Mouse (Mus musculus) embryonic facial prominence, embryonic 15.5 days (tissue): ENCODE results near the gene Diras1. TPM values are rescaled to one million over a fixed set of nuclear protein-coding genes. Genes with fewer than 3 reads are reported as not detected.

Experiments
- ATAC-seq: fragments of 200-750 bp; cut with Nextera tagmentation; 2 replicates; pipeline ENCODE4 v1.8.0; 2017; ENCODE audit warnings: low read depth, moderate TSS enrichment; ENCODE audit not compliant: insufficient number of reproducible peaks, low FRiP score, low TSS enrichment
- H3K27ac ChIP-seq: fragments of 300-500 bp; sonication (generic); replicated peaks from 2 replicates; pipeline ENCODE4 v1.5.1; 2015; ENCODE audit warnings: mild to moderate bottlenecking, inconsistent platforms
- H3K27me3 ChIP-seq: fragments of 300-500 bp; sonication (generic); 2 replicates; pipeline ENCODE4 v1.6.1; 2015; ENCODE audit warnings: inconsistent platforms
- H3K36me3 ChIP-seq: fragments of 300-500 bp; sonication (generic); 2 replicates; pipeline ENCODE4 v1.6.1; 2015; ENCODE audit warnings: mild to moderate bottlenecking, inconsistent platforms
- H3K4me1 ChIP-seq: fragments of 300-500 bp; sonication (generic); 2 replicates; pipeline ENCODE4 v1.6.1; 2015; ENCODE audit warnings: inconsistent platforms
- H3K4me2 ChIP-seq: fragments of 300-500 bp; sonication (generic); replicated peaks from 2 replicates; pipeline ENCODE4 v1.6.1; 2015; ENCODE audit warnings: mild to moderate bottlenecking, inconsistent platforms
- H3K4me3 ChIP-seq: fragments of 300-500 bp; sonication (generic); replicated peaks from 2 replicates; pipeline ENCODE4 v1.5.1; 2015; ENCODE audit warnings: mild to moderate bottlenecking, inconsistent platforms
- H3K9ac ChIP-seq: fragments of 300-500 bp; sonication (generic); 2 replicates; pipeline ENCODE4 v1.6.1; 2015; ENCODE audit warnings: inconsistent platforms
- H3K9me3 ChIP-seq: fragments of 300-500 bp; sonication (generic); replicated peaks from 2 replicates; pipeline ENCODE4 v1.6.1; 2016; ENCODE audit warnings: inconsistent platforms
- WGBS: fragments of 180-500 bp; shearing (Covaris S2); methylation state at CpG from one replicate; pipeline ENCODE4 v1.1.7; 2015; 5-methylcytosine and 5-hydroxymethylcytosine counted together
- polyA plus RNA-seq: library from polyadenylated mRNA; unstranded; fragments of >200 nt; fragmentation: Nextera tagmentation; extraction: Ambion mirVana; gene quantifications from 2 replicates; pipeline ENCODE4 v1.2.1, GENCODE M21; 2015

The Diras1 gene
- polyA plus RNA-seq, 1 experiment from 2014 or later, result 1.9 TPM

DNA sequence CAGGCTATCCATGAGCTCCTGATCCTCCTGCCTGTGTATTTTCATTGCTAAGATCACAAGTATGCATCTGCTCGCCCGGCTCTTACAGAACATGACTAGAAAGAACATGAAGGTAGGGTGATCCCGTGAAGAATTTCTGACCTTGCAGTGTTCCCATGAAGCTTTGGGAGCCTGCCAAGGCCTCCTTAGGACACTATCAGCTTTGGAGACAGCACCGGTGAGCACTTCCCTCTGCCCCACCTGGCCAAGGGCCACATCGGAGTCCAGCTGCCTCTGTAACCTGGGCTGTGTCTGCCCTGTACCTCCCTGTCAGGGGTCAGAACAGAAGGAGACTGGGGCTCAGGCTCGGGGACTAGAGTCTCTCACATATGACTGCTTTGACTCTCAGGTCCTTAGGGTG lies 38.7 kb downstream of the Diras1 start:
- Histone ChIP-seq H3K9ac (no peak overlapping the region), H3K4me2 (no peak overlapping the region), H3K27ac (no peak overlapping the region), H3K36me3 (no peaks in the 10 kb centered on the region), H3K9me3 (no peaks in the 10 kb centered on the region), H3K27me3 (peaks cover 34% of the 10 kb centered on the region), H3K4me3 (no peak overlapping the region), H3K4me1 (peaks cover 16% of the 10 kb centered on the region)
- 75% methylated on average over 6 of the region's 6 CpGs for WGBS
- ATAC-seq, result no peak

DNA sequence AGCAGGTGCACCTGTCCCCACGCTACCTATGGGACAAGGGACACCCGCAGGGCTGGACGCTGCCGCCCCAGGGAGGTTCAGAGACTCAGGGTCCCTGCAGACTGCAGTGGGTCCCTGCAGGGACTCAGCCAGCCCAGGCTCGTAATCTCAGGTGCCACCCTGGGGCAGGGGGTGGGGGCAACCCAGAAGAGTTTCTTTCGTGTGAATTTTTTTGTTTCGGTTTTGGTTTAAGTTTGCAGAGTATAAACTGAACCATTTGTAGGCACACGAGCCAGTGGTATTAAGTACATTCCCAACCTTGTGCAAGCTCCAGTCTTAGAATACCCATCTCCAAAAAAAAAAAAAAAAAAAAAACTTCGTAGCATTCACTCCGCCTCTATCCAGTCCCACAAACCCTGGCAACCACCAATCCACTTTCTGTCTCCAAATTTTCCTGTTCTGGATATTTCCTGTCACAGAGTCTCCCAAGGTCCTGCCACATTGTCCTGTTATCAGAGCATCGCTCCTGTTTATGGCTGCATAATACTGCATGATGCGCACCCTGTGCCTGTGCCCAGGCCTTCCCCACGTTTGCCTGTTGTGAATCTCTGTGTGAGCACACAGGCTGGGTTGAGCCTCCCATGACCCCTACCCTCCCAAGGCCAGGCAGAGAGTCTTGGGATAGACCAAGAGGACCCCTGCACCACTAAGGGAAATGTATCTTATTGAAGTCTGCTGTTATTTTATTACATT lies 39.3 kb downstream of the Diras1 start:
- Histone ChIP-seq H3K36me3 (no peaks in the 10 kb centered on the region), H3K4me1 (peaks cover 16% of the 10 kb centered on the region), H3K4me3 (peak overlapping the region; percentile 29), H3K4me2 (peak overlapping the region; percentile 56), H3K27me3 (peaks cover 34% of the 10 kb centered on the region), H3K27ac (no peak overlapping the region), H3K9me3 (no peaks in the 10 kb centered on the region), H3K9ac (no peak overlapping the region)
- WGBS, result 29% methylated on average over 13 of the region's 13 CpGs
- no peak for ATAC-seq

- Histone ChIP-seq H3K27me3 (peaks cover 34% of the 10 kb centered on the region), H3K9ac (no peak overlapping the region)
- WGBS, result 7% methylated on average over 37 of the region's 37 CpGs
These were observed 40.1 kb downstream of the Diras1 start for GRCm38 (mm10) chr10:80985241-80985969.

GRCm38 (mm10) chr10:80984223-80984622 lies 41.2 kb downstream of the Diras1 start:
- peaks cover 34% of the 10 kb centered on the region for H3K27me3 ChIP-seq

More at GRCm38 (mm10) chr10:80985241-80985969, 40.1 kb downstream of the Diras1 start:
- Histone ChIP-seq H3K9me3 (no peaks in the 10 kb centered on the region), H3K27ac (no peak overlapping the region), H3K4me2 (peak overlapping the region; percentile 56), H3K4me1 (peaks cover 16% of the 10 kb centered on the region), H3K4me3 (peak overlapping the region; percentile 29), H3K36me3 (no peaks in the 10 kb centered on the region)
- ATAC-seq, result no peak

DNA sequence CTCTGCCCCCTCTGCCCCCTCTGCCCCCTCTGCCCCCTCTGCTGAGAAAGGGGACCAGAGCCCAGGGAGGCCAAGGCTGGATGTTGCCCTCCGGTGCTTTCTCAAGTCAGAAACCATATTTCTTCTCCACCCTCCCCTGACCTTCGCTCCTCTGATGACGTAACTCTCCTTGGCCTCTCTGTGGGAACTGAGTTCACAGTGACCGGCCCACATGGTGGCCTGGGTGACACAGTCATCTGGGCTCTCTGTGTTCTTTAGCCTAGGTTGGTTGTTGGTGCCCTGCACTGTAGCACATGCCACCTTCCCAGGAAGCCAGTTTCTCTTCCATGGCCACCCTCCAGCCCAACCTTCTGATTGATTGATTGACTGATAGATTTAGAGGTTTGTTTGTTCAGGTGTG lies 43.1 kb downstream of the Diras1 start:
- H3K4me1 ChIP-seq, result peaks cover 11% of the 10 kb centered on the region
- H3K9ac ChIP-seq, result no peak overlapping the region
- H3K27me3 ChIP-seq, result peaks cover 34% of the 10 kb centered on the region
- H3K36me3 ChIP-seq, result no peaks in the 10 kb centered on the region
- no peak overlapping the region for H3K27ac ChIP-seq
- WGBS, result 62% methylated on average over 4 of the region's 4 CpGs
- no peaks in the 10 kb centered on the region for H3K9me3 ChIP-seq
- no peak for ATAC-seq
- H3K4me2 ChIP-seq, result no peak overlapping the region
- no peak overlapping the region for H3K4me3 ChIP-seq

More at GRCm38 (mm10) chr10:80984223-80984622, 41.2 kb downstream of the Diras1 start:
- no peak overlapping the region for H3K9ac ChIP-seq
- H3K36me3 ChIP-seq, result no peaks in the 10 kb centered on the region
- 89% methylated on average over 12 of the region's 12 CpGs for WGBS
- ATAC-seq, result no peak
- no peak overlapping the region for H3K4me3 ChIP-seq
- peaks cover 16% of the 10 kb centered on the region for H3K4me1 ChIP-seq
- H3K4me2 ChIP-seq, result no peak overlapping the region
- no peaks in the 10 kb centered on the region for H3K9me3 ChIP-seq
- no peak overlapping the region for H3K27ac ChIP-seq

DNA sequence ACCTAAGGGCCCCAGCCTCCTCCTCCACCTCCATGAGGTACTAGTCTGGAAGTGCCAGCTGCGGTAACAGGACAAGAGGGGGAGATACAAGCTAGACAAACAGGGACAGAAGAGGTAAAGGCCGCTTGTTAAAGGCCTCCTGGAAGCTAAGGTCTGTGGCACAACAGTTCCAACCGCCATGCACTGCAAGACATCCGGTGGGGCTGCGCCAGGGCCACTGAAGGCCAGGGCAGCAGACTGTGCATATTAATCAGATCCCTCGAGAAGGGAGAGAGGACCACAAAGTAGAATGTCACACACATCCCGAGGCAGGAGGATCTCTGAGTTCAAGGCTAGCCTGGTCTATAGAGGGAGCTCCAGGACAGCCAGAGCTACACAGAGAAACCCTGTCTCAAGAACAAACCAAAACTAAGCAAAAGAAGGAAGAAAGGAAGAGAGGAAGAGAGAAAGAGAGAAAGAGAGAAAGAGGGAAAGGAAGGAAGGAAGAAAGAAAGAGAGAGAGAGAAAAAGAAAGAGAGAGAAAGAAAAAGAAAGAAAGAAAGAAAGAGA lies 43.8 kb downstream of the Diras1 start:
- ATAC-seq, result no peak
- Histone ChIP-seq H3K9ac (no peak overlapping the region), H3K36me3 (no peaks in the 10 kb centered on the region), H3K27me3 (peaks cover 31% of the 10 kb centered on the region), H3K27ac (no peak overlapping the region), H3K9me3 (no peaks in the 10 kb centered on the region), H3K4me2 (no peak overlapping the region), H3K4me3 (no peak overlapping the region), H3K4me1 (peaks cover 11% of the 10 kb centered on the region)
- WGBS, result 60% methylated on average over 7 of the region's 7 CpGs

- Histone ChIP-seq H3K27ac (no peak overlapping the region), H3K9me3 (no peaks in the 10 kb centered on the region), H3K36me3 (no peaks in the 10 kb centered on the region), H3K27me3 (no peaks in the 10 kb centered on the region), H3K4me1 (peaks cover 8% of the 10 kb centered on the region), H3K4me2 (no peak overlapping the region), H3K9ac (no peak overlapping the region), H3K4me3 (no peak overlapping the region)
- 88% methylated on average over 11 of the region's 11 CpGs for WGBS
- ATAC-seq, result no peak
These were observed 50.0 kb downstream of the Diras1 start for GRCm38 (mm10) chr10:80975478-80975877.

GRCm38 (mm10) chr10:80973722-80974121 lies 51.7 kb downstream of the Diras1 start:
- Histone ChIP-seq H3K36me3 (no peaks in the 10 kb centered on the region), H3K27me3 (no peaks in the 10 kb centered on the region), H3K27ac (no peak overlapping the region), H3K4me3 (no peak overlapping the region), H3K4me2 (no peak overlapping the region), H3K4me1 (peaks cover 8% of the 10 kb centered on the region), H3K9me3 (no peaks in the 10 kb centered on the region), H3K9ac (no peak overlapping the region)
- WGBS, result 96% methylated on average over 1 of the region's 1 CpGs
- ATAC-seq, result no peak

- WGBS, result 40% methylated on average over 11 of the region's 11 CpGs
- ATAC-seq, result peak; percentile 5; the same call in 1 of the 2 replicates
- Histone ChIP-seq H3K27me3 (no peaks in the 10 kb centered on the region), H3K4me1 (peaks cover 12% of the 10 kb centered on the region), H3K9ac (no peak overlapping the region), H3K4me2 (no peak overlapping the region), H3K4me3 (no peak overlapping the region), H3K27ac (peak overlapping the region; percentile 24; the same call in 1 of the 2 replicates), H3K36me3 (no peaks in the 10 kb centered on the region), H3K9me3 (no peaks in the 10 kb centered on the region)
These were observed 53.1 kb downstream of the Diras1 start for GRCm38 (mm10) chr10:80972071-80972987.

DNA sequence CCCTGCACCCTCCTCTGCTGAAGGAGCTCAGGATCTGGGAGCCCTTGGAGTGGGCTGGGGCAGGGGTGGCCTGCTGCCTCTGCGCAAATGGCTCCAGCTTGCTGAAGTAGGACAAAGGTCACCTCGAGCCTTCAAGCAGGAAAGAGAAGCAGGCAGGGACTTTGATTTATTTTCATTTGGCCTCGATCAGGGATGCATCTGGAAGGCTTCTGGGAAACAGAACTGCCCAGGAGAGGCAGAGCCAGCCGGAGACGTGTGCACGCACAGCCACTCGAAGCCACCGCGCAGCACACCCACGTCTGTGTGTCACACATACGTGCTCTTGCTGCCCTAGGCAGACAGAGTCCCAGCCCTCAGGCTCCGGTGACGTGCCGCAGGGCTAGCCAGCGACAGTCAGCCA lies 53.9 kb downstream of the Diras1 start:
- Histone ChIP-seq H3K36me3 (no peaks in the 10 kb centered on the region), H3K4me3 (no peak overlapping the region), H3K9ac (no peak overlapping the region), H3K4me1 (peaks cover 17% of the 10 kb centered on the region), H3K9me3 (no peaks in the 10 kb centered on the region), H3K27ac (no peak overlapping the region), H3K27me3 (no peaks in the 10 kb centered on the region), H3K4me2 (no peak overlapping the region)
- no peak for ATAC-seq
- WGBS, result 72% methylated on average over 15 of the region's 15 CpGs

DNA sequence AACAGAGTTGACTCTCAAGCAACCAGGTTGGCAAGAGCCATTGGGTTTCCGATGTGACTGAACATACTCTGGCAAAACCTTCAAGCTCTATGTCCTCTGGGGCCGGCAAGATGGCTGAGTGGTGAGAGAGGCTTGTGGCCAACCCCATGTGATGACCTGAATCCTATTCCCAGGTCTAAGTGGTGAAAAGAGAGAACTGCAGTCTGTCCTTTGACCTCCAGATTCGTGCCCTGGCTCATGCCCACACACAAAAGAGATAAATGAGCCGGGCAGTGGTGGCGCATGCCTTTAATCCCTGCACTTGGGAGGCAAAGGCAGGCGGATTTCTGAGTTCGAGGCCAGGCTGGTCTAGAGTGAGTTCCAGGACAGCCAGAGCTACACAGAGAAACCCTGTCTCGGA lies 55.3 kb downstream of the Diras1 start:
- H3K4me1 ChIP-seq, result peaks cover 20% of the 10 kb centered on the region
- H3K4me3 ChIP-seq, result no peak overlapping the region
- no peak for ATAC-seq
- H3K27ac ChIP-seq, result no peak overlapping the region
- H3K4me2 ChIP-seq, result no peak overlapping the region
- H3K9ac ChIP-seq, result no peak overlapping the region
- WGBS, result 86% methylated on average over 8 of the region's 8 CpGs
- no peaks in the 10 kb centered on the region for H3K27me3 ChIP-seq
- H3K9me3 ChIP-seq, result no peaks in the 10 kb centered on the region
- H3K36me3 ChIP-seq, result no peaks in the 10 kb centered on the region
